Mouse (Mus musculus): ENCODE measurements around the gene Mvb12b.

Mvb12b gene

GRCm38 (mm10) chr2:33788851-33789250 lies 98.9 kb downstream of the Mvb12b start:
- no peak for ATAC-seq (ENCODE audit: insufficient number of reproducible peaks, low FRiP score, low TSS enrichment)

GRCm38 (mm10) chr2:33788131-33788530 lies 99.6 kb downstream of the Mvb12b start:
- no peak for ATAC-seq (ENCODE audit: insufficient number of reproducible peaks, low FRiP score, low TSS enrichment)

- ATAC-seq (ENCODE audit: insufficient number of reproducible peaks, low FRiP score, low TSS enrichment): no peak
Observed at GRCm38 (mm10) chr2:33786064-33786463, 101.7 kb downstream of the Mvb12b start.

GRCm38 (mm10) chr2:33785596-33785995 lies 102.2 kb downstream of the Mvb12b start:
- ATAC-seq (ENCODE audit: insufficient number of reproducible peaks, low FRiP score, low TSS enrichment): no peak

GRCm38 (mm10) chr2:33784721-33785120 lies 103.0 kb downstream of the Mvb12b start:
- ATAC-seq (ENCODE audit: insufficient number of reproducible peaks, low FRiP score, low TSS enrichment): no peak

- ATAC-seq (ENCODE audit: insufficient number of reproducible peaks, low FRiP score, low TSS enrichment): peak; percentile 73
Observed at GRCm38 (mm10) chr2:33783419-33783818, 104.3 kb downstream of the Mvb12b start.

- no peak for ATAC-seq (ENCODE audit: insufficient number of reproducible peaks, low FRiP score, low TSS enrichment)
Observed at GRCm38 (mm10) chr2:33781655-33782400, 105.9 kb downstream of the Mvb12b start.

- ATAC-seq (ENCODE audit: insufficient number of reproducible peaks, low FRiP score, low TSS enrichment): peak; percentile 50; the same call in 1 of the 2 replicates
Observed at GRCm38 (mm10) chr2:33778466-33778865, 109.3 kb downstream of the Mvb12b start.

GRCm38 (mm10) chr2:33777051-33777450 lies 110.7 kb downstream of the Mvb12b start:
- no peak for ATAC-seq (ENCODE audit: insufficient number of reproducible peaks, low FRiP score, low TSS enrichment)

- ATAC-seq (ENCODE audit: insufficient number of reproducible peaks, low FRiP score, low TSS enrichment): no peak
Observed at GRCm38 (mm10) chr2:33774884-33775283, 112.9 kb downstream of the Mvb12b start.

GRCm38 (mm10) chr2:33774106-33774505 lies 113.6 kb downstream of the Mvb12b start:
- no peak for ATAC-seq (ENCODE audit: insufficient number of reproducible peaks, low FRiP score, low TSS enrichment)

GRCm38 (mm10) chr2:33772439-33772838 lies 115.3 kb downstream of the Mvb12b start:
- no peak for ATAC-seq (ENCODE audit: insufficient number of reproducible peaks, low FRiP score, low TSS enrichment)

- no peak for ATAC-seq (ENCODE audit: insufficient number of reproducible peaks, low FRiP score, low TSS enrichment)
Observed at GRCm38 (mm10) chr2:33771388-33771787, 116.4 kb downstream of the Mvb12b start.

- ATAC-seq (ENCODE audit: insufficient number of reproducible peaks, low FRiP score, low TSS enrichment): no peak
Observed at GRCm38 (mm10) chr2:33770526-33771130, 117.1 kb downstream of the Mvb12b start.

GRCm38 (mm10) chr2:33764476-33764875 lies 123.3 kb downstream of the Mvb12b start:
- no peak for ATAC-seq (ENCODE audit: insufficient number of reproducible peaks, low FRiP score, low TSS enrichment)

GRCm38 (mm10) chr2:33762210-33762609 lies 125.5 kb downstream of the Mvb12b start:
- ATAC-seq (ENCODE audit: insufficient number of reproducible peaks, low FRiP score, low TSS enrichment): no peak

GRCm38 (mm10) chr2:33760571-33760991 lies 127.2 kb downstream of the Mvb12b start:
- ATAC-seq (ENCODE audit: insufficient number of reproducible peaks, low FRiP score, low TSS enrichment): no peak

- ATAC-seq (ENCODE audit: insufficient number of reproducible peaks, low FRiP score, low TSS enrichment): no peak
Observed at GRCm38 (mm10) chr2:33759447-33759846, 128.3 kb downstream of the Mvb12b start.

- no peak for ATAC-seq (ENCODE audit: insufficient number of reproducible peaks, low FRiP score, low TSS enrichment)
Observed at GRCm38 (mm10) chr2:33755633-33756020, 132.1 kb downstream of the Mvb12b start.

- no peak for ATAC-seq (ENCODE audit: insufficient number of reproducible peaks, low FRiP score, low TSS enrichment)
Observed at GRCm38 (mm10) chr2:33754980-33755632, 132.6 kb downstream of the Mvb12b start.

GRCm38 (mm10) chr2:33754317-33754633 lies 133.5 kb downstream of the Mvb12b start:
- no peak for ATAC-seq (ENCODE audit: insufficient number of reproducible peaks, low FRiP score, low TSS enrichment)
